8 mouse cellular contexts compared by ENCODE assay signal in genomic region chr14:34673395-34674228, GRCm38 (mm10). TPM values are rescaled to one million over a fixed set of nuclear protein-coding genes. Genes with fewer than 3 reads are reported as not detected.
A peak's percentile ranks its signal among the peaks of the same experiment; 100 is the strongest.
DNase-seq lines count a peak whose midpoint lies in the region; ATAC-seq and TF ChIP-seq lines count a peak whose summit lies in the region.

Gene Wapl (plus strand): TSS chr14:34673928.

- no peaks in the 10 kb centered on the region; the same call in 1 of the 2 replicates for H3K4me1 ChIP-seq in bone marrow, adult 2 months (ENCODE audit: control insufficient read depth, insufficient read depth, low read length)
- H3K4me1 ChIP-seq in embryonic facial prominence, embryonic 15.5 days = peaks cover 6% of the 10 kb centered on the region; the same call in 1 of the 2 replicates
- H3K4me1 ChIP-seq in limb, embryonic 14.5 days (ENCODE audit: control insufficient read depth, insufficient read depth, low read length) = peaks cover 6% of the 10 kb centered on the region; the same call in 1 of the 2 replicates
- H3K4me1 ChIP-seq in midbrain, postnatal 0 days (ENCODE audit: insufficient read depth, low read length) = 0 out of 2 replicates have a peak, but pooled peaks cover 8% of the 10 kb centered on the region

- peak within 1 kb of the TSS; percentile 93 for H3K4me3 ChIP-seq in bone marrow, adult 2 months (replicated peaks; ENCODE audit: control insufficient read depth, low read depth, low read length)
- H3K4me3 ChIP-seq in embryonic facial prominence, embryonic 15.5 days (replicated peaks) = peak within 1 kb of the TSS; percentile 71
- H3K4me3 ChIP-seq in limb, embryonic 14.5 days (replicated peaks; ENCODE audit: low read length) = peak within 1 kb of the TSS; percentile 100
- H3K4me3 ChIP-seq in midbrain, postnatal 0 days (ENCODE audit: low read depth, low read length) = peak within 1 kb of the TSS; percentile 92

- peak within 1 kb of the TSS; percentile 58 for H3K4me2 ChIP-seq in embryonic facial prominence, embryonic 15.5 days (replicated peaks)
- H3K4me2 ChIP-seq in limb, embryonic 14.5 days (replicated peaks; ENCODE audit: low read depth, low read length, severe bottlenecking) = peak within 1 kb of the TSS; percentile 61
- H3K4me2 ChIP-seq in midbrain, postnatal 0 days (ENCODE audit: low read depth, low read length, poor library complexity, severe bottlenecking) = peak within 1 kb of the TSS; percentile 94

- TF ChIP-seq CTCF in bone marrow, adult 2 months (IDR thresholded peaks at IDR 0.05; ENCODE audit: control insufficient read depth, insufficient read depth, low read length) = no peak
- no peak for TF ChIP-seq CTCF in midbrain, postnatal 0 days (IDR thresholded peaks at IDR 0.05)

- peak within 1 kb of the TSS; percentile 98 for H3K27ac ChIP-seq in bone marrow, adult 2 months (ENCODE audit: control insufficient read depth, insufficient read depth, low read depth, low read length, poor library complexity)
- peak within 1 kb of the TSS; percentile 94 for H3K27ac ChIP-seq in embryonic facial prominence, embryonic 15.5 days (replicated peaks)
- H3K27ac ChIP-seq in limb, embryonic 14.5 days (replicated peaks; ENCODE audit: low read depth, low read length) = peak within 1 kb of the TSS; percentile 89
- peak within 1 kb of the TSS; percentile 93 for H3K27ac ChIP-seq in midbrain, postnatal 0 days (ENCODE audit: low read depth, low read length)

- peak; percentile 69 for TF ChIP-seq POLR2A in bone marrow, adult 2 months (IDR thresholded peaks at IDR 0.05; ENCODE audit: borderline replicate concordance, control insufficient read depth, low read depth, low read length)
- TF ChIP-seq POLR2A in limb, embryonic 14.5 days (IDR thresholded peaks at IDR 0.05; ENCODE audit: borderline replicate concordance, extremely low read depth, insufficient read depth, insufficient read length) = 0 out of 2 replicates have a peak, but pooled peaks have one; percentile 55

- peak; percentile 98 for ATAC-seq in embryonic facial prominence, embryonic 15.5 days (ENCODE audit: insufficient number of reproducible peaks, low FRiP score, low TSS enrichment, low read depth)
- ATAC-seq in limb, embryonic 14.5 days (ENCODE audit: low FRiP score, low read depth) = peak; percentile 99
- peak; percentile 99 for ATAC-seq in midbrain, postnatal 0 days (ENCODE audit: low FRiP score)

- peaks cover 6% of the 10 kb centered on the region for H3K36me3 ChIP-seq in embryonic facial prominence, embryonic 15.5 days
- peaks cover 8% of the 10 kb centered on the region; the same call in 1 of the 2 replicates for H3K36me3 ChIP-seq in limb, embryonic 14.5 days (ENCODE audit: control insufficient read depth, insufficient read depth, low read length)
- H3K36me3 ChIP-seq in midbrain, postnatal 0 days (ENCODE audit: insufficient read depth, low read length) = no peaks in the 10 kb centered on the region

- under 1% methylated on average over 89 of the region's 90 CpGs for WGBS in bone marrow, adult 2 months
- WGBS in embryonic facial prominence, embryonic 15.5 days = under 1% methylated on average over 76 of the region's 90 CpGs
- under 1% methylated on average over 53 of the region's 90 CpGs for WGBS in limb, embryonic 14.5 days
- WGBS in midbrain, postnatal 0 days = under 1% methylated on average over 75 of the region's 90 CpGs

- peak; percentile 93 for DNase-seq in 416B (ENCODE audit: low read depth)
- peak; percentile 96 for DNase-seq in heart, adult 8-10 months (ENCODE audit: low spot score)
- DNase-seq in kidney, adult 9 months = peak; percentile 98
- DNase-seq in limb, embryonic 14.5 days (ENCODE audit: low spot score) = peak; percentile 97
- DNase-seq in midbrain, postnatal 0 days (ENCODE audit: low spot score) = peak; percentile 98
- peak; percentile 88 to 95 for DNase-seq in spleen, postnatal 14 days (ENCODE audit: low spot score in 2 of 2)

- no peaks in the 10 kb centered on the region for H3K27me3 ChIP-seq in embryonic facial prominence, embryonic 15.5 days
- H3K27me3 ChIP-seq in limb, embryonic 14.5 days (ENCODE audit: control insufficient read depth, insufficient read depth, low read length) = no peaks in the 10 kb centered on the region
- no peaks in the 10 kb centered on the region for H3K27me3 ChIP-seq in midbrain, postnatal 0 days (ENCODE audit: insufficient read depth, low read length)

- no peaks in the 10 kb centered on the region for H3K9me3 ChIP-seq in embryonic facial prominence, embryonic 15.5 days (replicated peaks)
- H3K9me3 ChIP-seq in limb, embryonic 14.5 days (ENCODE audit: control insufficient read depth, low read length) = no peaks in the 10 kb centered on the region
- H3K9me3 ChIP-seq in midbrain, postnatal 0 days (ENCODE audit: low read length) = no peaks in the 10 kb centered on the region

- H3K9ac ChIP-seq in embryonic facial prominence, embryonic 15.5 days = peak within 1 kb of the TSS; percentile 96
- peak within 1 kb of the TSS; percentile 96 for H3K9ac ChIP-seq in limb, embryonic 14.5 days (ENCODE audit: low read depth, low read length, severe bottlenecking)
- peak within 1 kb of the TSS; percentile 89 for H3K9ac ChIP-seq in midbrain, postnatal 0 days (replicated peaks; ENCODE audit: low read length, poor library complexity, severe bottlenecking)

RNA-seq across cellular contexts. Expression of gene Wapl, which starts in this region (rescaled TPM):
- 108 and 131 TPM in 2 replicates for polyA plus RNA-seq in bone marrow, adult 2 months (2011; ENCODE audit: insufficient read depth, insufficient read length, low replicate concordance, missing spikeins)
- 25.0 and 26.4 TPM in 2 replicates for polyA plus RNA-seq in embryonic facial prominence, embryonic 15.5 days (2015; fragmentation: Nextera tagmentation; extraction: Ambion mirVana)
- total RNA-seq in heart, adult 8-10 months (2022) = 10 to 100 TPM; 36.1 to 39.1 (median 37.7) TPM
- polyA plus RNA-seq in limb, embryonic 14.5 days (2012; rRNA removed) = 16.5 and 23.5 TPM in 2 replicates
- polyA plus RNA-seq in limb, embryonic 14.5 days (2014; fragmentation: Nextera tagmentation; extraction: Ambion mirVana) = 28.4 and 28.8 TPM in 2 replicates
- 14.8 and 23.7 TPM in 2 replicates for total RNA-seq in midbrain, postnatal 0 days (2014; rRNA removed)
- 8.8 and 9.9 TPM in 2 replicates for polyA plus RNA-seq in midbrain, postnatal 0 days (2015; fragmentation: Nextera tagmentation; extraction: Ambion mirVana)

Comparison
In these comparisons a context has a peak if more than half of its experiments do, and no peak if none do; other contexts are left out.
1. Peak in every context shown above with its lines: DNase-seq, ATAC-seq, H3K4me3 ChIP-seq and H3K27ac ChIP-seq.